Comparison of ENCODE assay signal across 23 mouse cellular contexts in the genomic region with DNA sequence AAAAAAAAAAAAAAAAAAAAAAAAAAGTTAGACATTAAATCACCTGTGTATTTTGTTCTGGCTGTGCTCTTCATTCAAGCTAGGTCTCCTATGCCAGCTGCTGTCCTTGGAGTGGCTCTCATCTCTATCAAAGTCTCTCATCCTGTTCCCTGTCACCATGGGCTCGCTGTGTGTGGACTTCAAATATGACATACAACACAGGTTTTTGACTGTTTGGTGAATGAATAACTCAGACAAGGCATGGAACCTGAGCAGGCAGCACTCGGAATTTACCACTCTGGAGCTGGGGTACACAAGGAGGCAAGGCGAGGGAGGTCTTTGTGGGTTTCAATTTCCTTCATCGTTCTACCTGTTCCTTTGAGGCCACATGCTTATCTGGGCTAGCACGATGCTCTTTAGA. TPM values are rescaled to one million over a fixed set of nuclear protein-coding genes. Genes with fewer than 3 reads are reported as not detected.
"Had no signal": no experiment of that assay in that cellular context is flagged by ENCODE, and none has a peak within 500 bp of the region (broad histone marks: within the 10 kb centered on the region; RNA-seq: fewer than 3 reads in every experiment).

No protein-coding gene starts in this region.

- H3K4me3 ChIP-seq: heart, embryonic 12.5 days; hindbrain, embryonic 13.5 days; hindbrain, embryonic 15.5 days; kidney, embryonic 15.5 days; limb, embryonic 13.5 days; limb, embryonic 15.5 days had no signal

- H3K4me1 ChIP-seq: heart, embryonic 12.5 days; hindbrain, embryonic 13.5 days; hindbrain, embryonic 15.5 days; kidney, embryonic 15.5 days; limb, embryonic 13.5 days; limb, embryonic 15.5 days had no signal

- H3K27ac ChIP-seq: hindbrain, embryonic 13.5 days; hindbrain, embryonic 15.5 days; hindbrain, postnatal 0 days; kidney, embryonic 15.5 days; kidney, postnatal 0 days; limb, embryonic 13.5 days; limb, embryonic 15.5 days; liver, embryonic 14.5 days had no signal

- H3K9ac ChIP-seq: heart, embryonic 12.5 days; hindbrain, embryonic 13.5 days; hindbrain, embryonic 15.5 days; kidney, embryonic 15.5 days; limb, embryonic 13.5 days; limb, embryonic 15.5 days; liver, embryonic 14.5 days had no signal

- H3K9me3 ChIP-seq: heart, embryonic 12.5 days; hindbrain, embryonic 13.5 days; hindbrain, embryonic 15.5 days; kidney, embryonic 15.5 days; limb, embryonic 13.5 days; limb, embryonic 15.5 days had no signal

- H3K27me3 ChIP-seq: heart, embryonic 12.5 days; hindbrain, embryonic 13.5 days; hindbrain, embryonic 15.5 days; kidney, embryonic 15.5 days; limb, embryonic 13.5 days; limb, embryonic 15.5 days had no signal

- DNase-seq: gastrocnemius, postnatal 14 days; gastrocnemius, postnatal 36 days; heart, adult 18-20 months; heart, postnatal 10 days; heart, postnatal 36 days; kidney, adult 11 months; kidney, adult 2 months; kidney, adult 9 months; kidney, postnatal 14 days; kidney, postnatal 36 days; layer of hippocampus, adult 9-11 months; layer of hippocampus, postnatal 36 days; left cerebral cortex, postnatal 4 days had no signal

- H3K36me3 ChIP-seq: heart, embryonic 12.5 days; hindbrain, embryonic 13.5 days; hindbrain, embryonic 15.5 days; kidney, embryonic 15.5 days; limb, embryonic 13.5 days; limb, embryonic 15.5 days had no signal

RNA-seq across cellular contexts. Expression of gene Kcnk13, which starts 50.8 kb away (rescaled TPM):
- total RNA-seq: hematopoietic stem cell, adult 5-6 weeks had no signal
